Mouse (Mus musculus) testis, postnatal 14 days (tissue): ENCODE measurements around the gene Rad51c.

Source experiments
- DNase-seq: peaks from one replicate; pipeline ENCODE4 v3.0.0; 2021; ENCODE audit warnings: low spot score

Gene Rad51c

DNA sequence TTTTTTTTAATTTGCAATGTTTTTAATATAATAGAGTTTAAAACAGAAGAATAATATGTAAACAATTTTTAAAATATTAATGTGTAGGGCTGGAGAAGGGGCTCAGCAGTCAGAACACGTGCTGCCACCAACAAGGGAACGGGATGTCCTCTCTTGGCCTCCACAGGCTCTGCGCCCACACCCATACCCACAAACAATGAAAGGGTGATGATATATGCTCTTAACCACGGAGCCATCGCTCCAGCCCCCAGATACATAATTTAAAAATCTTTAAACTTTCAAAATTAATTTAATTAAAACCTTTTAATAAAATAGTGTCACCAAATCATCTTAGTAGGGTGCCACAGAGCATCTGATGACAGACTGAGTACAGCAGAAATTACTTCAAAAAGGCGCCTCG is 37.7 kb downstream of the Rad51c start:
- DNase-seq, result no peak

DNA sequence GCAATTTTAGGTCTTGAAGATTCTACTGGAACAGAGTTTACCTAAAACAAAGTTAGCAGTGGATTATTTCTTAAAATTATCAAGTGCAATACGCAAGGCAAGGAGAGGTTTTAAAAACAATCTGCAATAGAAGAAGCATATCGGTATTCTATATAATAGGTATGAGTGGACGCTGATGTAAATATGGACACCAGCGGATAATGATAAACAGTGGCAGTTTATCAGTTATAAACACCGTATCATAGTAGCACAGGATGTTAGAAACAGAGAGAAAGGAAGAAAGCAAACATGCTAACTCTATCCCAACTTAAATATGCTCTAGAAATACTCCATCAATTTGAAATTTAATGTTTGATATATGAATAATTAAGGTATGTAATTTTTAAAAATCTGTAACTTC is 39.6 kb downstream of the Rad51c start:
- DNase-seq, result no peak

- no peak for DNase-seq
These were observed 45.5 kb downstream of the Rad51c start for GRCm38 (mm10) chr11:87359262-87359612.

- DNase-seq, result peak; percentile 87
These were observed 46.2 kb downstream of the Rad51c start, which contains the start of gene Ppm1e for GRCm38 (mm10) chr11:87358331-87359261. Ppm1e (minus strand) TSS chr11:87359023.

DNA sequence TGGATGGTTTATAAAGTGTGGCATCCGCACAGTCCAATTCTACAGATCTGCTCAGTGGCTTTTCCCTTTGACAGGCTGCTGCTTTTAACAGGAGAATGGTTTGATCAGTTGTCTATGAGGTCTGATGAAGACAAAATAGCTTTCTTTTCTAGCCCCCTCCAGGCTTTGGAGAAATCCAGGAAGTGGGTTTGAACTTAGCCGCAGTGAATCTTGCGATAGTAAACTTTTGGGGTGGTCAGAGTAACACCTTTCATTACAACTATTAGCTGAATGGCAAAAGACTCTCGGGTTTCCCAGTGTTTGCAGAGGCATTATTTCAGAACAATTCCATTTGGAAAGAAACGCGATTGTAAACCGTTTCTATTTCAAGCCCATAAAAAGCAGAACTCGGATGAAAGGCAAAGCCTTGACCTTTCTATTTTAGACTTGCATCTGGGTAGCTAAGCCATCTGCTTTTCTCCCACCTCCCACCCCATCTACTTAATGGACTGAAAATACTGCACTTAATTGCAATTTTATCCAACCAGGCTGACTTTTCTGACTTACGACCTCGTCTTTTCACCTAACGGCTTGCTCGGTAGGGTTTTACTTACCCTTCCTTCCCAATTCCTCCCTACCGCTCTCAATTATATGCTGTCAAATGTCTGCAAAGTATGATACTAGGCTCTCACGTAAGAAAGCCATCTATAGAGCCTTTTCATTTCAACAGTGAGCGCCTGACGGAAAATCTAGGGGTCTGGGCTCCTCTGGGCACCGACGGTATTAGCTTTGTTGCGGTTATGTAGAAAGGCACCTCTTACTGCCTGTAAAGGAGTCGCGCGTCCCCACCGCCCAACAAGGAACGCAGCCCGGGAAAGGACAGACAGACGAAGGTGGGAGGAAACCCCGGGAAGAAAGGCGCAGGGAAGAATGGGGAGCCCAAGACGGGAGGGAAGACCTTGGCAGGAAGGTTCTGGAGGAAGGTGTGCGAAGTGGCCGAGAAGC is 47.1 kb downstream of the Rad51c start:
- DNase-seq, result no peak

DNA sequence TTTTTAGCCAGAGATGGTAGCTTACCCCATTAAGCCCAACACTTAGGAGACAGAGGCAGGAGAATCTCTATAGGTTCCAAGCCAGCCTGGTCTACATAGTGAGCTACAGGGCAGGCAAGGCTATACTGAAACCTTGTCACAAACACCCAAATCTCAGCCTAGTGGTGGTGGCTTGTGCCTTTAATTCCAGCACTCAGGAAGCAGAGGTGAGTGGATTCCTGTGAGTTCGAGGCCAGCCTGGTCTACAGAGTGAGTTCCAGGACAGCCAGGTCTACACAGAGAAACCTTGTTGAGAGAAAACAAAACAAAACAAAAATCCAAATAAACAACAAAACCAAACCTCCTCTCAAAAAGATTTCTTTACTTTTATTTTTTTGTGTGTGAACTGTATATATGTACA is 49.9 kb downstream of the Rad51c start:
- no peak for DNase-seq

GRCm38 (mm10) chr11:87353646-87354170 is 51.0 kb downstream of the Rad51c start:
- no peak for DNase-seq
